Mouse (Mus musculus): ENCODE results near the gene Mpeg1. TPM values are rescaled to one million over a fixed set of nuclear protein-coding genes. Genes with fewer than 3 reads are reported as not detected.

Mpeg1 gene
- total RNA-seq (2014; fragmentation: Nextera tagmentation) (62.2 and 69.2 TPM in 2 replicates), total RNA-seq (2017) (53.0 and 54.8 TPM in 2 replicates)

- peak; percentile 33 for ATAC-seq (replicated peaks; ENCODE audit: poor library complexity, severe bottlenecking)
These were observed at the start of gene Mpeg1 for GRCm38 (mm10) chr19:12460282-12461249. Mpeg1 (plus strand) TSS chr19:12460779.

- no peak for ATAC-seq (replicated peaks; ENCODE audit: poor library complexity, severe bottlenecking)
These were observed 46.8 kb upstream of the Mpeg1 start for GRCm38 (mm10) chr19:12413737-12414136.

DNA sequence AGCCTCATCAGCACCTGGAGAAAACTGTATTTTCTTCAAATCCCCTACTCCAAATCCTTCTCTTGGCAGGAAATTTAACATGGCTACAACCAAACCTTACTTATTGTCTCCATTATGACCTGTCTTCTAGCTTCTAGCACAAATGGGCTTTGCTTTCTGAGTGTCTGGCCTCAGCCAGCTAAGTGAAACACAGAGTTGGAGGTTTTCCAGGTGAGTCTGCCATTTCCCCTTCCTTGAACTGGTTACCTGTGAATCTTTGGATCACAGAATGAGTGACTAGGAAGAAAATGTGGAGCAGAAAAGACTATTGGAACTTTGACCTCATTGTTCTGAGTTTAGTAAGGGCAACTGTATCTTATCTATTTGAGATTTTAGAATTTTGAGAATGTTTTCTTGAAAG is 43.2 kb upstream of the Mpeg1 start, which contains the start of gene Olfr1441:
Gene Olfr1441, plus strand, starts transcription at position 73 of the 400 bp plus-strand sequence.
- ATAC-seq (replicated peaks; ENCODE audit: poor library complexity, severe bottlenecking), result no peak

DNA sequence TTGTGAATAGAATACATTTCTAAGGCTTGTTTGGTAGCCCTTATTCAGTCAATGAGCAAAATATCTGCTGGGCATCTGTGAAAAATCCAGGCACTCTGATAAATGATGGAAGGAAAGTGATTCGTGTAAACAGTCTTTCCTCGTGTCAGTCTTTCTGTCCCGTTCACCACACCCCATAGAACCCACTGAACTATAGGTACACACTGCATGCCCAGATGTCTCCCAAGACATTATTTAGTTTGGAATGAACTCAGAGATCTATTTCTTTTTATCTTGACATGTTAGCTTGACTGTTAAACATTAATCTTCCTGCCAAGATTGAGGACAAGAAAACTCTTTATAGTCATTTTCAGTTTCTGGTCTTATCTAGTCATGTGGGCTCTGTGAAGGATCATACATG is 42.3 kb upstream of the Mpeg1 start:
- no peak for ATAC-seq (replicated peaks; ENCODE audit: poor library complexity, severe bottlenecking)

DNA sequence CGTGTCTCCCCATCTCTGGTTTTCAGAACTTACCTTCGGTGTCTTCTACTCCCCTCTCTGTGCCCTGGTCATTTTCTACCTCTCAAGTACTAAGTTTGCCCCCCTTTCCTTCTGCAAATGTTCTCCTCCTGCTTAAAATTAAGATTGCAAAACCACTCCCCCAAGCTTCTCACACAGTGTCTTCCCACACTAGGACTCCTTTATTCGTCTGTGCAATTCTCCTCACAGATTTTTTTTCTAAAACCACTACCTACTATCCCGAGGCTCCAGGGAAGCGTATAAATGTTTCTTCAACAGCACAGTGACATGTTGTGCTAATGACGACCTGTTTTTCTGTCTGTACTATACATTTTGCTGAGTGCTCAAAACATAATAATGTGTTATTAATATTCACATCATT is 40.0 kb upstream of the Mpeg1 start:
- no peak for ATAC-seq (replicated peaks; ENCODE audit: poor library complexity, severe bottlenecking)

DNA sequence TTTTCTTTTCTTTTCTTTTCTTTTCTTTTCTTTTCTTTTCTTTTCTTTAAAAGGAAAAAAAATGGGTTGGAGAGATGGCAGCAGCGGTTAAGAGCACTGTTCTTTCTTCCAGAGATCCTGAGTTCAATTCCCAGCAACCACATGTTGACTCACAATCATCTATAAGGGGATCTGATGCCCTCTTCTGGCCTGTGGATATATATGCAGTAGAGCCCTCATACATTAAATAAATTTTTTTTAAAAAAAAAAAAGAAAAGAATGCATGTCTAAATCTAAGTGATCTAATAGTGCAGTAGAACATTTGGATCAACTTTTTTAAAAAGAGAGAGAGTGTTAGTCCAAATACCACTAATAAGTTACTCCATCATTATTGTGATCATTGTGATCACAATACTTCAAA is 38.9 kb upstream of the Mpeg1 start:
- ATAC-seq (replicated peaks; ENCODE audit: poor library complexity, severe bottlenecking), result no peak

DNA sequence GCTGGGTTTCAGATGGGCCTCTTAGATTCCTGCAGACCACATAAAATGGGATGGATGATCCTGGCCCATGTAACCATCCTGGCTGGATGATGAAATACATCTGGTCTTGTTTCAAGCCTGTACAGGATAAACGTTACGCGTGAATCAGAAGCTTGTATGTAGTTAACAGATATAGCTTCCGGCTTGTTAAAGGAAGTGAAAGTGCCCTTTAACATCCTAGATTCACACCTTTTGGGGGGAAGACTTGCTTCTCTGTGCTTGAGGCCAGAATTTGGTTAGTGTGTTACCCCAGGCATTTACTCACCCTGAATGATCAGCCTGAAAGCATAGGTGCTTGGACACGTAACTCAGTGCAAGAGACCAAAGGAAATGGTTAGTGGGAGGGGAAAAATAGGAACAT is 33.5 kb upstream of the Mpeg1 start:
- peak; percentile 74 for ATAC-seq (replicated peaks; ENCODE audit: poor library complexity, severe bottlenecking)

DNA sequence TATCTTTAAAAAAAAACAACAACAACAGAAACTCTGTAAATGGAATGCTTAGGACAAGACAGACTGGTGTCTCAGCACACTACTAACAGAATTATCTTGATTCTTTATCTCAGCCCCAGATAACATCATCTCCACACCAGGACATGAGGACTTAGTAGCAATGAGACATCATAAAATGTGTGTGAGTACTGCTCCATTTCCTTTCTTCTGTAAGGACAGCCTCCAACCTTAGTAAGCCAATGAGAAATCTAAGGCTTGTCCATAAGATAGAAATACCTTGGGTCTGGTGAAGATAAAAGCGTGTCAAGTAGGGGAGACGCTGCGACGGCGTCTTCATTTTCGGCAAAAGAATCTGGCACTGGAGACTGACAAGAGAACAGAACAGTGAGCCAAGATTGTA is 33.0 kb upstream of the Mpeg1 start, which contains the start of gene Pfpl:
Gene Pfpl, plus strand, starts transcription at position 301 of the 400 bp plus-strand sequence.
- ATAC-seq (replicated peaks; ENCODE audit: poor library complexity, severe bottlenecking), result no peak

DNA sequence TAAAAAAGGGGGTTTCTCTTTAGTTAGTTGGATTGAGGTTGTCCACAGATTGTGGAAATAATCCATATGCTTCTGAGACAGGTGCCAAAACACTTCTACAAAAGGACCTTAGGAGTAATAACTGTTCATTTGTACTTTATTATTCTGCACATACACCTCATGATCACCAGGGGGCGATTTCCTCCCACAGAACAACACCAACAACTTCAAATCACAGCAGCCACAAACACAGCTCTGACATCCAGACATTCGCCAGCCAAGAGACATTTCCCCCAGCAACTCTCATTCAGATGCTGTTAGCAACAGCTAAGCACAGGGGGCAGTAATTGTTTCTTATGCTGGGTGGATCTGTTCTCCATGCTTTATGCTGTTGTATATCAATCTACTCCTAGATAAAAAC is 27.5 kb upstream of the Mpeg1 start:
- peak; percentile 26 for ATAC-seq (replicated peaks; ENCODE audit: poor library complexity, severe bottlenecking)

- ATAC-seq (replicated peaks; ENCODE audit: poor library complexity, severe bottlenecking), result peak; percentile 73
These were observed 25.6 kb upstream of the Mpeg1 start for GRCm38 (mm10) chr19:12435011-12435416.

GRCm38 (mm10) chr19:12435750-12436524 is 24.6 kb upstream of the Mpeg1 start:
- ATAC-seq (replicated peaks; ENCODE audit: poor library complexity, severe bottlenecking), result no peak

GRCm38 (mm10) chr19:12439581-12439980 is 21.0 kb upstream of the Mpeg1 start:
- ATAC-seq (replicated peaks; ENCODE audit: poor library complexity, severe bottlenecking), result peak; percentile 22

DNA sequence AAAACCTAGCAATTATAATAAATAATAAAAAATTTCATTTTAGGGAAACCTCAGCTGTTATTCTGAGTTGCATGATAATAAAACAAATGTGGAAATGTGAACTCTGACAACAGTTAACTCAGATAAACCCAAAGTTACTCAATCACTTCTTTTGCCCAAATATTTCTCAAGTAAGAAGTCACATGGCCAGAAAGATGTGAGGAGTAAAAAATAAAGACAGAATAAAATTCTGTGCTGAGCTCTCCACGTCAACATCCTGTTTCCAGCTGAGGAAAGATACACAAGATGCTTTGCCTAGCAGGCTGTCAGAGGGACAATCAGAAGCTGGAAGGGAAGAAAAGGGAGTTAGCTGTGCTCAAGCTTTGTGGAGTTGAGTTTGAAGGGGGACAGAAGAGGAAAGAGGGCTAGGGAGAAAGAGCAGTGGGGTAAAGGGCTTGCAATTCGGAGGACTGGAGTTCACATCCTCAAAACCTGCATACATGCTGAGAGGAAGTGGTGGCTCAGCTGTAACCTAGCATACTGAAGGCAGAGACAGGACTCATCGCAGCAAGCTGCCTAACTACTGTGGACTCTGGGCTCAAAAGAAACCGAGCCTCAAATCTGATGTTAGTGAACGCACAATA is 20.4 kb upstream of the Mpeg1 start:
- ATAC-seq (replicated peaks; ENCODE audit: poor library complexity, severe bottlenecking), result peak; percentile 64

GRCm38 (mm10) chr19:12442560-12442959 is 18.0 kb upstream of the Mpeg1 start:
- peak; percentile 70 for ATAC-seq (replicated peaks; ENCODE audit: poor library complexity, severe bottlenecking)

GRCm38 (mm10) chr19:12445014-12445413 is 15.6 kb upstream of the Mpeg1 start:
- peak; percentile 85 for ATAC-seq (replicated peaks; ENCODE audit: poor library complexity, severe bottlenecking)

GRCm38 (mm10) chr19:12457401-12458066 is 3.0 kb upstream of the Mpeg1 start:
- peak; percentile 86 for ATAC-seq (replicated peaks; ENCODE audit: poor library complexity, severe bottlenecking)

- no peak for ATAC-seq (replicated peaks; ENCODE audit: poor library complexity, severe bottlenecking)
These were observed 1.1 kb upstream of the Mpeg1 start for GRCm38 (mm10) chr19:12459516-12459915.

DNA sequence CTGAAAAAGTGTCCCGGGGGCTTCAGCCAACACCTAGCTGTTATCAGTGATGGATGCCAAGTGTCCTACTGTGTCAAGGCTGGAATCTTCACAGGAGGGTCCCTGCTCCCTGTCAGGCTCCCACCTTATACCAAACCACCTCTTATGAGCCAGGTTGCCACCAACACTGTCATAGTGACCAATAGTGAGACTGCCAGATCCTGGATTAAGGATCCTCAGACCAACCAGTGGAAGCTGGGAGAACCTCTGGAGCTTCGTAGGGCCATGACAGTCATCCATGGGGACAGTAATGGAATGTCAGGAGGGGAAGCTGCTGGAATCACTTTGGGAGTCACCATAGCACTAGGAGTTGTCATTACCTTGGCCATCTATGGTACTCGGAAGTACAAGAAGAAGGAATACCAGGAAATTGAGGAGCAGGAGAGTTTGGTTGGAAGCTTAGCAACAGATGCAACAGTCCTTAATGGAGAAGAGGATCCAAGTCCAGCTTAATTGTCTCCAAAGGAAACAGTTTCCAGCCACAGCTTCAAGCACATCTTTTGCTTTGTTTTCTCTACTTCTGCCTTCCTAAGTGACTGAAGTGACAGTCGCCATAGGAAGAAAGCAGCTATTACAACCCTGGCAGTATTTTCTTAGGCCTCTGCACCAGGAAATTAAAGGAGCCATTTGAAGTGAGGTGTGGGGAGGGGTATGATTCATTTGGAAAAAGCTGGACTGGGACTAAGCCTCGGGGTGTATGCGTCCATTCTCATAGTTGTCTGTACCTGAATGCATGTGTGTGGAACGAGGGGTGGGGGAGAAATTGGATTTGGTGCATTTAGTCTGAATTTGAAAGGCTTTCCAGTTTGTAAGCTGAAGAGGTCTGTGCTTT is 2.5 kb downstream of the Mpeg1 start:
- ATAC-seq (replicated peaks; ENCODE audit: poor library complexity, severe bottlenecking), result no peak

GRCm38 (mm10) chr19:12463722-12464035 is 3.1 kb downstream of the Mpeg1 start:
- ATAC-seq (replicated peaks; ENCODE audit: poor library complexity, severe bottlenecking), result peak; percentile 45
